Mouse (Mus musculus) liver, embryonic 15.5 days (tissue): ENCODE measurements around the gene Spata2. TPM values are rescaled to one million over a fixed set of nuclear protein-coding genes. Genes with fewer than 3 reads are reported as not detected.

ENCODE experiments used
- ATAC-seq: fragments of 200-750 bp; cut with Nextera tagmentation; 2 replicates; pipeline ENCODE4 v1.8.0; 2017; ENCODE audit warnings: moderate number of reproducible peaks, mild to moderate bottlenecking, moderate library complexity; ENCODE audit not compliant: insufficient read depth
- H3K27ac ChIP-seq: fragments of 300-500 bp; sonication (generic); replicated peaks from 2 replicates; pipeline ENCODE4 v1.5.1; 2015; ENCODE audit warnings: mild to moderate bottlenecking, inconsistent platforms
- H3K27me3 ChIP-seq: fragments of 300-500 bp; sonication (generic); 2 replicates; pipeline ENCODE4 v1.6.1; 2015; ENCODE audit warnings: mild to moderate bottlenecking, inconsistent platforms
- H3K36me3 ChIP-seq: fragments of 300-500 bp; sonication (generic); replicated peaks from 2 replicates; pipeline ENCODE4 v1.6.1; 2015; ENCODE audit warnings: moderate library complexity, mild to moderate bottlenecking, inconsistent platforms
- H3K4me1 ChIP-seq: fragments of 300-500 bp; sonication (generic); replicated peaks from 2 replicates; pipeline ENCODE4 v1.6.1; 2015; ENCODE audit warnings: inconsistent platforms
- H3K4me2 ChIP-seq: fragments of 300-500 bp; sonication (generic); 2 replicates; pipeline ENCODE4 v1.6.1; 2015; ENCODE audit warnings: moderate library complexity, mild to moderate bottlenecking, inconsistent platforms
- H3K4me3 ChIP-seq: fragments of 300-500 bp; sonication (generic); replicated peaks from 2 replicates; pipeline ENCODE4 v1.5.1; 2015; ENCODE audit warnings: mild to moderate bottlenecking, inconsistent platforms
- H3K9ac ChIP-seq: fragments of 300-500 bp; sonication (generic); 2 replicates; pipeline ENCODE4 v1.6.1; 2015; ENCODE audit warnings: moderate library complexity, mild to moderate bottlenecking, inconsistent platforms
- H3K9me3 ChIP-seq: fragments of 300-500 bp; sonication (generic); replicated peaks from 2 replicates; pipeline ENCODE4 v1.6.1; 2016; ENCODE audit warnings: inconsistent platforms
- WGBS: fragments of 180-500 bp; shearing (Covaris S2); methylation state at CpG from one replicate; pipeline ENCODE4 v1.1.7; 2015; ENCODE audit warnings: mixed read lengths; ENCODE audit not compliant: insufficient replicate concordance; 5-methylcytosine and 5-hydroxymethylcytosine counted together
- polyA plus RNA-seq: library from polyadenylated mRNA; unstranded; fragments of >200 nt; fragmentation: Nextera tagmentation; extraction: Ambion mirVana; gene quantifications from 2 replicates; pipeline ENCODE4 v1.2.1, GENCODE M21; 2015

The Spata2 gene
- polyA plus RNA-seq, 1 experiment from 2014 or later = 8.1 TPM

DNA sequence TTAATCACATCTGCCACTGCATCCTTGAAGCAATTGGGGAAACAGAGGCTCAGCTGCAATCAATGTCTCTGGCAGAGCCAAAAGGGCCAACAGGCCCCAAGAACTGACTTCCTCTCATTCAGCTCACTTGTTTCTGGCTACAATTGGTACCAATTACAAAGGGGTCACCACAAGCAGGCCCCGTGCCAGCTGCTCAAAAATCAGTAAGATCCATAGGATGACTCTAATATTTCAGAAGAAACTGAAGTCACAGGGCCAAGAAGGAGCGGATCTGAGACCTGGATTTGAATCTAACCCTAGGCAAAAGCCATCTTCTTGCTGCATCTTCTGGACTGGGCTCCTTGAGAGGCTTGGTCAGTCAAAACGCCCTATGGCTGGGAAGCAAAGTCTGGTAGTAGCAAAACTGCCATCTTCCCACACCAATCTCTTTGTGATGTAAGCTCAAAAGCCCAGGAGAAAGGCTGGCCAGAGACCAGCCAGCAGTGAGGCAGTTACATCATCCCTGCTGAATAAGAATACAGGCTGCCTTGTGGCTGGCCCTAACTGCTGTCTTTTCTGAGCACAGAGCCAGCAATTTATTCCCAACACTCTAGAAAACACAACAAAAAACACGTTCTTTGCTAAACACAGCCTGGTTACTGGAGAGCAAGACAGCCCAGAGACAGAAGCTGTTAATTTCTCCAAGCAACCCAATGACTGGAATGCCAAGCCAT, 1.7 kb downstream of the Spata2 start:
- H3K4me1 ChIP-seq = peaks cover 47% of the 10 kb centered on the region
- H3K36me3 ChIP-seq = peaks cover 4% of the 10 kb centered on the region
- peak overlapping the region; percentile 100 for H3K4me3 ChIP-seq
- H3K9me3 ChIP-seq = no peaks in the 10 kb centered on the region
- H3K9ac ChIP-seq = peak overlapping the region; percentile 94
- ATAC-seq = no peak
- H3K4me2 ChIP-seq = peak overlapping the region; percentile 88
- no peaks in the 10 kb centered on the region for H3K27me3 ChIP-seq
- no peak overlapping the region for H3K27ac ChIP-seq
- WGBS = 65% methylated on average over 4 of the region's 4 CpGs

GRCm38 (mm10) chr2:167487994-167488393, 4.7 kb downstream of the Spata2 start:
- Histone ChIP-seq H3K4me2 (no peak overlapping the region), H3K4me1 (peaks cover 37% of the 10 kb centered on the region), H3K36me3 (peaks cover 26% of the 10 kb centered on the region), H3K27ac (no peak overlapping the region), H3K27me3 (no peaks in the 10 kb centered on the region), H3K4me3 (no peak overlapping the region), H3K9me3 (no peaks in the 10 kb centered on the region), H3K9ac (no peak overlapping the region)
- ATAC-seq = no peak
- WGBS = 82% methylated on average over 6 of the region's 6 CpGs

DNA sequence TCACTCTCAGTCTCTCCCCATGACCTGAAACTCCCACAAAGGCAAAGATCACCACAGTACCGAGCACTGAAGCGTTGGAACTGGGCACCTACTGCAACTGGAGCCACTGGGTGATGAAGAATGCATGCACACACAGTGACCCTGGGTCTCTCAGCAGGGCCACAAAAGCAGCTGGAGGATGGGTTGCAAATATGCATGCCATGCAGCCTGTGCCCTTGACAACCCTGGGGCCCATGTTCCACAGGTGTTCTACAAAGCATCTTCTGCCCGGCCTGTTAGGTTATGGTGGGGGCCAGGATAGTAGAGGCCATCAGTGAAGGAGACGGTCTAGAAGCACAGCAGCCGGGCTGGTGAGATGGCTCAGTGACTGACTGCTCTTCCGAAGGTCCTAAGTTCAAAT, 5.1 kb downstream of the Spata2 start:
- Histone ChIP-seq H3K27ac (no peak overlapping the region), H3K4me2 (no peak overlapping the region), H3K27me3 (no peaks in the 10 kb centered on the region), H3K36me3 (peaks cover 31% of the 10 kb centered on the region), H3K4me3 (no peak overlapping the region), H3K4me1 (peaks cover 37% of the 10 kb centered on the region), H3K9me3 (no peaks in the 10 kb centered on the region), H3K9ac (no peak overlapping the region)
- 85% methylated on average over 6 of the region's 6 CpGs for WGBS
- ATAC-seq = no peak

DNA sequence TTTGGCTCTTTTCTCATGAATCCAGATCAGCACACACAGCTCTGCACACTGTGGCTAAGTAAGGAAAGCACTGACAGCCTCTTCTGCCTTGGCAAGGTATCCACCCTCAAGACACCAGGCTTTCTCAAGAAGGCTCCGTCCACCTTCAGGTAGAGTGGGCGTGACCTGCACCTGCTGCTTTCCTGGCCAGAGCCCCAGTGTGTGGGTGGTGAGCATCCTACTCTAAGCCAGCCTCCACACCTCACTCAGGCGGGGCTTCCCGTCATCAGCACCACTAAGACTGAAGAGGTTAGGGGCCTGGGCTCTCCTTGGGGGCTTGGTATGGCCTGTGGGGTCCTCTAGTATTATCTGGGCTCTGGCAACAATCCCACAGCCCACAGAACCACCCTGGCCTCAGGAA, 6.1 kb downstream of the Spata2 start:
- Histone ChIP-seq H3K9ac (no peak overlapping the region), H3K36me3 (peaks cover 35% of the 10 kb centered on the region)

DNA sequence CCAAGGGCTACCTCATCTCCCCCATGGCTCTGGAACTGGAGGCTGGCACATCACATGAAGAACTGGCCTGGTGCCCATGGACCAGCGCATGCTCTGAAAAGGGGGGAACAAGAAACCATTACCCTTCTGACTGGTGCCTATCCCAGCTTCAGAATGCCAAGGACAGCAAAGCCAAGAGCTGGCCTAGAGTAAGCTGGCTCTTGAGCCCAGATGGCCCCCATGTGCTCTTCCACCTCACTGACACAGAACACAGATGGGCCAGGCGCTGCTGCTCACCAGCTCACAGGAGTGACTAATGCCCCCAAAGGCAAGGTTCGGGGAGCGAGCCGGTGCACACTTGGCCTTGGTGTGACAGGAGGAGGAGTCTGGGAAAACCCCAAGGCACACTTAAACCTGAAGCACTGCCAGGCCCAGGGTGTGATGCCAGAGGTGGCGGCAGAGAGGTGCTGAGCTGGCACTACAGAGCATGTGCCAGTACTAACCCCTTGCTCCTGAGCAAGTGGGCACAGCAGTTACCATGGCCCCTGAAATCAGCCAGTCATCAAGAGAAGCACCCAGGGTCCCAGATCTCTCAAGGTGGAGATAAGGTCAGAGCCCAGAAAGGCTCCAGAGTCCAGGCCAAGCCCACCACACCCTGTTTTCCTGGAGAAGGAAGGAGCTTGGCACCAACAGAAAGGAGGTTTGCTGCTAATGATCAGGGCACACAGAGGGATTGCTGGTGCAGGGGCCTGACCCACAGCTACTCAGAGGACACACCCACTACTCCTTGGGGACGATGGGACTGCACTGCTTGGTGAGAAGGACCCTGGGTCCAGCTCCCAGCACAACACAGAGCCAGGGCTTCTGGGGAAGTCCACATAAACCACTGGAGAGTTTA, 6.9 kb downstream of the Spata2 start:
- no peak for ATAC-seq

More for the DNA sequence above, 6.1 kb downstream of the Spata2 start:
- H3K9me3 ChIP-seq = no peaks in the 10 kb centered on the region
- H3K4me1 ChIP-seq = peaks cover 31% of the 10 kb centered on the region
- no peak overlapping the region for H3K27ac ChIP-seq
- H3K4me2 ChIP-seq = no peak overlapping the region
- H3K27me3 ChIP-seq = no peaks in the 10 kb centered on the region
- ATAC-seq = no peak
- 76% methylated on average over 4 of the region's 4 CpGs for WGBS
- no peak overlapping the region for H3K4me3 ChIP-seq

DNA sequence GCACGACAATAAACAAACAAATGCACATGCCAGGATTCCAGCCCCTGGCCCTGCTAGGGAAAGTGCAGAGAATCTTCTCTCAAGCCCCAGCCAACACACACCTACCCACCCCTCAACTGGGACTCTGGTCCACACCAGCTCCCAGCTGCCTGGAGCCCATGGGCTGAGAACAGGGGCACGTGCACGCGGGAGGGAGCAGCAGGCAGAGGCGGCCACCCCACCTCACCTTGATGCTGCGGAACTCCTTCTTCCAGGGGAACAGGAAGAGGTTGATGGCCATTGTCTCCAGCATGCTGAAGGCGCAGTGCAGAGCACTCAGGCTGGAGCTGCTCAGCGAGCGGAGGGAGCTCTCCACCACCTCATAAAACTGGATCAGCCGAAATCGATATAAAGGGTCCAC, 7.8 kb downstream of the Spata2 start:
- H3K27me3 ChIP-seq = no peaks in the 10 kb centered on the region
- ATAC-seq = no peak
- H3K9me3 ChIP-seq = no peaks in the 10 kb centered on the region
- H3K27ac ChIP-seq = no peak overlapping the region
- H3K4me1 ChIP-seq = peaks cover 18% of the 10 kb centered on the region; the same call in 1 of the 2 replicates
- 86% methylated on average over 11 of the region's 11 CpGs for WGBS
- peaks cover 35% of the 10 kb centered on the region for H3K36me3 ChIP-seq
- no peak overlapping the region for H3K4me3 ChIP-seq
- H3K9ac ChIP-seq = no peak overlapping the region
- H3K4me2 ChIP-seq = no peak overlapping the region

More for the DNA sequence above, 6.9 kb downstream of the Spata2 start:
- Histone ChIP-seq H3K9me3 (no peaks in the 10 kb centered on the region), H3K4me3 (no peak overlapping the region), H3K4me2 (no peak overlapping the region), H3K27ac (no peak overlapping the region), H3K36me3 (peaks cover 35% of the 10 kb centered on the region), H3K27me3 (no peaks in the 10 kb centered on the region), H3K4me1 (peaks cover 23% of the 10 kb centered on the region), H3K9ac (no peak overlapping the region)
- 80% methylated on average over 7 of the region's 7 CpGs for WGBS

DNA sequence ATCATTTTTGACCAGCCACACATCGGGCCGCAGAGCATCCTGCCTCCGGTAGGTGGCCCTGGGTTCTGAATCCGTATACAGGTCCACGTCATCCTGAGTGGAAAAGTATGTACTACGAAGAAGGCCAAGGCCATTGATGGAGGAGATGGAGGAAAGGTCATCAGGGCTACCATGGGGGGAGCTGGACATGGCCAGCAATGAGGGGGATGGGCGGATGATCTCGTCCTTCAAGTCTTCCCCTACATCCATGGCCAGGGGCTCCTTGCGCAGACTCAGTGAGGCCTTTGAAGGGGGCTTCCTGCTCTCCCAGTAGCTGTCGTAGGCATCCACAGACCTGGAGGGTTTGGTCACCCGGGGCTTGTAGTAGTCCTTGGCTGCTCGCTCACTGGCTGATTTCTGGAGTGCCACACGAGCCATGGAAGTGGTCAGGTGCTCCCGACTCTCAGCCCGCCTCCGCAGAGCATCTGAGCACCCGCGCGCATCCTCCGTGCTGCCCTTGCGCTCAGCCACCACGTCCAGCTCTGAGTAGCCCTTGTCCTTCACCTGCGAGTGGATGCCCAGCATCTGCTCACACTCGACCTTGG, 8.8 kb downstream of the Spata2 start:
- peaks cover 18% of the 10 kb centered on the region; the same call in 1 of the 2 replicates for H3K4me1 ChIP-seq
- H3K4me2 ChIP-seq = no peak overlapping the region
- H3K27ac ChIP-seq = no peak overlapping the region
- no peak for ATAC-seq
- H3K27me3 ChIP-seq = no peaks in the 10 kb centered on the region
- H3K36me3 ChIP-seq = peaks cover 35% of the 10 kb centered on the region
- no peak overlapping the region for H3K9ac ChIP-seq
- WGBS = 89% methylated on average over 24 of the region's 24 CpGs
- H3K4me3 ChIP-seq = no peak overlapping the region
- no peaks in the 10 kb centered on the region for H3K9me3 ChIP-seq

DNA sequence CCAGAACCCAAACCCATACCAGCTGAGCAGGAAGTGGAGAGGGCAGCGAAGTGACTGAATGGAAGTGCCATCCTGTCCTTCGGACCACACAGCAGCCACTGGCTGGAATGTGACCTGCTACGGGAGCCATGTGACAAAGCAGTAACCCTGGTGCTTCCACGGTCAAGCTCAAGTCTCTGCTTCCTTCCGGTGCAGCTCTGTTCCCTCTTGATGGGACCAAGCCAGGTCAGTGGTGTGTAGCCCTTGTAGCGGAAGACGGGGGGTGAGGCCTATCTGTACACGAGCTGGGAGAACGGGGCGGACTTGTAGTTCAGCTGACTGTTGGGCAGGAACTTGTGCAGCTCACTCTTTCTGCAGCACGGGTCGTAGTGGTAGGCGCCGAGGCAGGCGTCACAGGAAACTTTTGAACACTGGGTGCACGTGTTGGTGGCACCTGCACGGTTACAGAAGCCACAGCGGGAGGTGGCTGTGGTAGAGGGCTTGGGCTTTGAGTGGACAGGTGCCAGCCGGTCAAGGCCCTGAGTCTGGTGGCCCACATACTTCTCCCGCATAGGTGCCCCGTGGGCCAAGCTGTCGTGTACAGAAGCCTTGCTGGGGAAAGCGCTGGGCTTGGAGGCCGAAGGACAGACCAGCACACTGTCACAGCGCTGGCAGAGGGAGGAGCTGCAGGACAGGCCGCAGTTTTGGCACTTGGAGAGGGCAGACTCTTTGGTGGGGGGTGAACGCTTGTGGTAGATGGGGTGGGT, 9.4 kb downstream of the Spata2 start:
- no peak overlapping the region for H3K4me3 ChIP-seq
- H3K4me1 ChIP-seq = peaks cover 14% of the 10 kb centered on the region; the same call in 1 of the 2 replicates
- no peak overlapping the region for H3K4me2 ChIP-seq
- peaks cover 31% of the 10 kb centered on the region for H3K36me3 ChIP-seq
- H3K9ac ChIP-seq = no peak overlapping the region
- H3K9me3 ChIP-seq = no peaks in the 10 kb centered on the region
- H3K27ac ChIP-seq = no peak overlapping the region
- 81% methylated on average over 27 of the region's 27 CpGs for WGBS
- H3K27me3 ChIP-seq = no peaks in the 10 kb centered on the region
- ATAC-seq = 0 out of 2 replicates have a peak, but pooled peaks have one; percentile 8

DNA sequence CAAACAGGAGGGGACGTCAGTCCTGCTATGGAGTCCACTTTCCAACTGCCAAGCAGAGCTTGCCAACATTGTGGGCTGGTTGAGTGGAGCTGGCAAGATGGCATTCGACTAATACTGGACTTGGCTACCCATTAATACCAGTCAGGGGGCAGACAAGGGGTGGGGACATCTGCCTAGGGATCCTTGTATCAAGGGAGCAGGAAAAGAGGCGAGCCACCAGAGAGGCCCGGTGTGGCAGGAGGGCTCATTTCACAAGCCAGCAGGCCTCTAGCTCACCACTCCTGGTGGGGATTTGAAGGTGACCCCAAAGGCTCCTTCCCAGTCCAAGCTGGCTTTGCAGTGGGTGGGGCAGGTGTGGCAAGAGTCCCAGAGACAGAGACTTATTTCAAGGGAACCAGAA, 10.0 kb downstream of the Spata2 start:
- WGBS = 83% methylated on average over 4 of the region's 4 CpGs
- Histone ChIP-seq H3K9me3 (no peaks in the 10 kb centered on the region), H3K36me3 (peaks cover 31% of the 10 kb centered on the region)

DNA sequence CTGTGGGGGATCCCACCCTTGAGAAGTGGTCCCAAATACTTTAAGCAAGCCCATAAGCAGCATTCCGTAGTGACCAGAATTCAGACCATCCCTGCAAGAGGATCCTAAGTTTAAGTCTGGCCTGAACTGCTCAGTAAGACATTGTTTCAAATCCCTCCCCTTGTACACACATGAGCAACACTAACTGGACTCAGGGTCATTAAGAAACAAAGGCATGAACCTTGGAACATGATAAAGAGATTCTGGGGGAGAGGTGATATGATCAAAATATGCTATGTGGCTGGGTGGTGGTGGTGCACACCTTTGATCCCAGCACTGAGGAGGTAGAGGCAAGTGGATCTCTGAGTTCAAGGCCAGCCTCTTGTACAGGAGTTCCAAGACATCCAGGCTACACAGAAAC, 13.2 kb downstream of the Spata2 start:
- Histone ChIP-seq H3K4me3 (no peak overlapping the region), H3K27ac (no peak overlapping the region), H3K36me3 (peaks cover 37% of the 10 kb centered on the region), H3K9ac (no peak overlapping the region), H3K27me3 (no peaks in the 10 kb centered on the region), H3K4me2 (no peak overlapping the region), H3K4me1 (peaks cover 13% of the 10 kb centered on the region), H3K9me3 (no peaks in the 10 kb centered on the region)
- ATAC-seq = no peak
- 71% methylated on average over 1 of the region's 1 CpGs for WGBS

More for the DNA sequence above, 10.0 kb downstream of the Spata2 start:
- H3K27ac ChIP-seq = no peak overlapping the region
- no peak for ATAC-seq
- H3K4me1 ChIP-seq = peaks cover 13% of the 10 kb centered on the region; the same call in 1 of the 2 replicates
- H3K4me3 ChIP-seq = no peak overlapping the region
- H3K9ac ChIP-seq = no peak overlapping the region
- H3K27me3 ChIP-seq = no peaks in the 10 kb centered on the region
- H3K4me2 ChIP-seq = no peak overlapping the region
